Mouse (Mus musculus): ENCODE results near the gene Arid4b. TPM values are rescaled to one million over a fixed set of nuclear protein-coding genes. Genes with fewer than 3 reads are reported as not detected.

Gene Arid4b
- polyA plus RNA-seq, 1 experiment: 49.6 TPM

DNA sequence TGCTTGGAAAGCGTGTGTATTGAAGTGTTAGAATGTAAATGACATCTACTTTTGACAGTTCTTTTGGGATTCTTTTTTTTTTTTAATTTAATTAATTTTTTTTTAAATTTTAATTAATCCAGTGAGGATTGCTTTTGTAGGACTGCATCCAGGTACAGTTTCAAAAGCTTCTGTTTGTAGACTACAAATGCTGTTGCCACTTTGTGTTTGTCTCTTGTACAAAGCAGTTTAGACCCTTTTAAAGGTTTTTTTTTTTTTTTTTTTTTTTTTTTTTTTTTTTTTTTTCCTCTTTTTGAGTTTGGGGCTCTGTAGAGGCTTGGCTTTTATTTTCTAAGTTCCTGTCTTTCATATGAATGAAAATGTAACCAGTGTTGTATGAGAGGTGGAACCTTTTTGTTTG is 2.7 kb downstream of the Arid4b start:
- H3K4me3 ChIP-seq (ENCODE audit: low read depth, low read length): no peak overlapping the region
- H3K9ac ChIP-seq (ENCODE audit: low read depth, poor library complexity, severe bottlenecking): no peak overlapping the region
- H3K27ac ChIP-seq (ENCODE audit: insufficient read depth, low read length): no peak overlapping the region
- no peaks in the 10 kb centered on the region for H3K27me3 ChIP-seq (ENCODE audit: control insufficient read depth, insufficient read depth, low read length, poor library complexity, severe bottlenecking)
- no peaks in the 10 kb centered on the region for H3K9me3 ChIP-seq (replicated peaks; ENCODE audit: control insufficient read depth, insufficient read depth, low read length, poor library complexity, severe bottlenecking)
- TF ChIP-seq CTCF (IDR thresholded peaks at IDR 0.05; ENCODE audit: low read depth, low read length) (no peak), POLR2A (IDR thresholded peaks at IDR 0.05; ENCODE audit: insufficient read depth, low read length) (no peak), EP300 (IDR thresholded peaks at IDR 0.05; ENCODE audit: insufficient read depth, low read depth, low read length) (no peak)
- H3K36me3 ChIP-seq (ENCODE audit: control insufficient read depth, insufficient read depth, low read length, poor library complexity, severe bottlenecking): 0 out of 2 replicates have a peak, but pooled peaks cover 3% of the 10 kb centered on the region
- H3K4me1 ChIP-seq (ENCODE audit: control insufficient read depth, insufficient read depth, low read length): no peaks in the 10 kb centered on the region

DNA sequence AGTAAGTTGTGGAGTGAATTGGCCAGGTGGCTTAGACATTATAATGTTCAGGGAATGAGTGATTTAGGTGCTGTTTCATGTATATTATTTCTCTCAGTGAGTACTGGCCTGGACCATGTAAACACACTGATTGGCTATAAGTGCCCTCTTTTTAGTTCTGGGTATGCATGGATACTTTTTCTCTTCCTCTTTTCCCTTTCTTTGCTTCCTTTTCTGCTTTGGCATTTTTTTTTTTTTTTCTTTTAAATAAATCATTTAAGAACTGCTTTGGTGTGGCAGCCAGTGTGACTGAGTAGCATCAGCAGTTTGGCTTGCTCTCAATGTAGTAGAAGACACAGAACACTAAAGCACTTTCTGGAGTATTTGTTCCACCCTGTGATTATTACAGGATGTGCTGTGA is 5.0 kb downstream of the Arid4b start:
- Histone ChIP-seq H3K36me3 (ENCODE audit: control insufficient read depth, insufficient read depth, low read length, poor library complexity, severe bottlenecking) (0 out of 2 replicates have a peak, but pooled peaks cover 3% of the 10 kb centered on the region), H3K4me3 (ENCODE audit: low read depth, low read length) (no peak overlapping the region), H3K27ac (ENCODE audit: insufficient read depth, low read length) (no peak overlapping the region), H3K27me3 (ENCODE audit: control insufficient read depth, insufficient read depth, low read length, poor library complexity, severe bottlenecking) (no peaks in the 10 kb centered on the region), H3K9me3 (replicated peaks; ENCODE audit: control insufficient read depth, insufficient read depth, low read length, poor library complexity, severe bottlenecking) (no peaks in the 10 kb centered on the region), H3K4me1 (ENCODE audit: control insufficient read depth, insufficient read depth, low read length) (no peaks in the 10 kb centered on the region), H3K9ac (ENCODE audit: low read depth, poor library complexity, severe bottlenecking) (no peak overlapping the region)
- TF ChIP-seq POLR2A (IDR thresholded peaks at IDR 0.05; ENCODE audit: insufficient read depth, low read length) (no peak), CTCF (IDR thresholded peaks at IDR 0.05; ENCODE audit: low read depth, low read length) (no peak), EP300 (IDR thresholded peaks at IDR 0.05; ENCODE audit: insufficient read depth, low read depth, low read length) (no peak)

DNA sequence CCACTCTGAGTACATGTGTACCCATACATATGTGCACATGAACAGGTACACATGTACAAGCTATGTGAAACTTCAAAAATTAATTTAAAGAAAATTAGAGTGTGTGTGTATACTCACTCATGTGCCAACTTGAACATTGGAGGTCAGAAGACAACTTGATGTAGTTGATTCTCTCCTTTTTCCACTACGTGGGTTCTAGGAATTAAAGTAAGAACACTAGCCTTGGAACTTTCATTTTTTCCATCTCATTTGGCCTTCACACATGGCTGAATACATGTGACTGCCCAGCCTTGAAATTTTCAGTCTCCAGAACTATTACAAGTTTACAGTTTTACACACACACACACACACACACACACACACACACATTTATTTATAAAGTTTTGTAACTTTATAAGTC is 6.3 kb downstream of the Arid4b start:
- 0 out of 2 replicates have a peak, but pooled peaks cover 3% of the 10 kb centered on the region for H3K36me3 ChIP-seq (ENCODE audit: control insufficient read depth, insufficient read depth, low read length, poor library complexity, severe bottlenecking)
- no peak overlapping the region for H3K27ac ChIP-seq (ENCODE audit: insufficient read depth, low read length)
- TF ChIP-seq POLR2A (IDR thresholded peaks at IDR 0.05; ENCODE audit: insufficient read depth, low read length) (no peak), CTCF (IDR thresholded peaks at IDR 0.05; ENCODE audit: low read depth, low read length) (no peak), EP300 (IDR thresholded peaks at IDR 0.05; ENCODE audit: insufficient read depth, low read depth, low read length) (no peak)
- no peaks in the 10 kb centered on the region for H3K4me1 ChIP-seq (ENCODE audit: control insufficient read depth, insufficient read depth, low read length)
- no peak overlapping the region for H3K9ac ChIP-seq (ENCODE audit: low read depth, poor library complexity, severe bottlenecking)
- no peak overlapping the region for H3K4me3 ChIP-seq (ENCODE audit: low read depth, low read length)
- no peaks in the 10 kb centered on the region for H3K27me3 ChIP-seq (ENCODE audit: control insufficient read depth, insufficient read depth, low read length, poor library complexity, severe bottlenecking)
- no peaks in the 10 kb centered on the region for H3K9me3 ChIP-seq (replicated peaks; ENCODE audit: control insufficient read depth, insufficient read depth, low read length, poor library complexity, severe bottlenecking)

DNA sequence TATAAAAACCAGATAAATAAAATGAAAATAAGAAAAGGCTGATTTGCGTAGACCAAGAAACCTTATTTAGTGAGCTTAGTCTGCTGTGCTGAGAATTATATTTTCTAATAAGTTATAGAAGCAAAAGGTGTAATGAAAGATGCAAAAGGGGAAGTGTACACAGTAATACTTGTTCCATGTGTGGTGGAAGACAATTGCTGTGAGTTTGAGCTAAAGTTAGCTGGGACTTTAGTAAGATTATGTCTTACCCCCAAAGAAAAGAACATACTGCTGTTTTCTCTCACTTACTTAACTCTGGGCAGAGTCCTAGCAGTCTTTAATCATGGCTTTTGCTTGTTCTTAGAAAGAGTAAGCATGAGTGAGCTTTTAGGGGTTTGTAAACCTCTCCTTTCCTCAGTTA is 11.3 kb downstream of the Arid4b start:
- Histone ChIP-seq H3K36me3 (ENCODE audit: control insufficient read depth, insufficient read depth, low read length, poor library complexity, severe bottlenecking) (no peaks in the 10 kb centered on the region), H3K4me3 (ENCODE audit: low read depth, low read length) (no peak overlapping the region), H3K27ac (ENCODE audit: insufficient read depth, low read length) (no peak overlapping the region), H3K4me1 (ENCODE audit: control insufficient read depth, insufficient read depth, low read length) (no peaks in the 10 kb centered on the region), H3K9ac (ENCODE audit: low read depth, poor library complexity, severe bottlenecking) (no peak overlapping the region), H3K27me3 (ENCODE audit: control insufficient read depth, insufficient read depth, low read length, poor library complexity, severe bottlenecking) (no peaks in the 10 kb centered on the region), H3K9me3 (replicated peaks; ENCODE audit: control insufficient read depth, insufficient read depth, low read length, poor library complexity, severe bottlenecking) (no peaks in the 10 kb centered on the region)
- TF ChIP-seq EP300 (IDR thresholded peaks at IDR 0.05; ENCODE audit: insufficient read depth, low read depth, low read length) (no peak), POLR2A (IDR thresholded peaks at IDR 0.05; ENCODE audit: insufficient read depth, low read length) (no peak), CTCF (IDR thresholded peaks at IDR 0.05; ENCODE audit: low read depth, low read length) (no peak)

DNA sequence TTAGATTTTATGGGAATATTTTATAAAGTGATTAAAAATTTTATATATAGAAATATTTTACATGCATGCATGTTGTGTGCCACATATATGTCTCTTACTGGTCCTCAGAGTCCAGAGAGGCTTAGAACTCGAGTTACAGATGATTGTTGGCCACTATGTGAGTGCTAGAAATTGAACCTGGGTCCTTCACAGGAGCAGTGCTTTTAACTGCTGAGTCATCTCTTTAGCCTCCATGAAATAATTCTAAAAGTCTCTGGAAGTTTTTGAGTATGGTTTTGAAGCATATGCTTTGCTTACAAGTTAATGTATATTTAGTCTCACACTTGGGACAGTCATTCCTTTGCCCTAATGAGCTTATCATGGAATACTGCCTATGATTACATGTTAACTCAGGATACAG is 12.3 kb downstream of the Arid4b start:
- H3K36me3 ChIP-seq (ENCODE audit: control insufficient read depth, insufficient read depth, low read length, poor library complexity, severe bottlenecking): no peaks in the 10 kb centered on the region

DNA sequence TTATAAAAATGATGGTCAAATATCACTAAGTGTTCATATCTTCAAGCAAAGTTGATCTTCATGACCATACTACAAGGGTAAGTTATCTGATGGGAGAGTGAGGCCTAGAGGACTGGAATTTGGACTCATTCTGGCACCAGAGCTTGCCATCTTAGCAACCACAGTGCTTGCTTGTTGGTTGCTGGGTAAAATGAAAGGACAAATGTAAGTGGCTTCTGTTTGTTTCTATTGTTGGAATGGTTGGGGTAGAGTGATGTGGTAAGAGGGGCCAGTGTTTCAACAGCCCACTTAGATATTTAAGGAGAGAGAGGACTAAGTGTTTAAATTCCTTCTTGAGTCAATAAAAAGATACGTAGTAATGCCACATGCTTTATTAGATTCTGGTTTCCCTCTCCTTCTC is 25.6 kb downstream of the Arid4b start:
- no peaks in the 10 kb centered on the region for H3K4me1 ChIP-seq (ENCODE audit: control insufficient read depth, insufficient read depth, low read length)
- no peaks in the 10 kb centered on the region for H3K36me3 ChIP-seq (ENCODE audit: control insufficient read depth, insufficient read depth, low read length, poor library complexity, severe bottlenecking)
- no peaks in the 10 kb centered on the region for H3K27me3 ChIP-seq (ENCODE audit: control insufficient read depth, insufficient read depth, low read length, poor library complexity, severe bottlenecking)
- no peak for TF ChIP-seq CTCF (IDR thresholded peaks at IDR 0.05; ENCODE audit: low read depth, low read length)
- no peak for TF ChIP-seq EP300 (IDR thresholded peaks at IDR 0.05; ENCODE audit: insufficient read depth, low read depth, low read length)
- no peak for TF ChIP-seq POLR2A (IDR thresholded peaks at IDR 0.05; ENCODE audit: insufficient read depth, low read length)
- no peak overlapping the region for H3K27ac ChIP-seq (ENCODE audit: insufficient read depth, low read length)
- H3K9me3 ChIP-seq (replicated peaks; ENCODE audit: control insufficient read depth, insufficient read depth, low read length, poor library complexity, severe bottlenecking): no peaks in the 10 kb centered on the region
- no peak overlapping the region for H3K4me3 ChIP-seq (ENCODE audit: low read depth, low read length)
- H3K9ac ChIP-seq (ENCODE audit: low read depth, poor library complexity, severe bottlenecking): no peak overlapping the region

More for the DNA sequence above, 12.3 kb downstream of the Arid4b start:
- TF ChIP-seq EP300 (IDR thresholded peaks at IDR 0.05; ENCODE audit: insufficient read depth, low read depth, low read length) (no peak), POLR2A (IDR thresholded peaks at IDR 0.05; ENCODE audit: insufficient read depth, low read length) (no peak), CTCF (IDR thresholded peaks at IDR 0.05; ENCODE audit: low read depth, low read length) (no peak)
- no peak overlapping the region for H3K9ac ChIP-seq (ENCODE audit: low read depth, poor library complexity, severe bottlenecking)
- H3K4me1 ChIP-seq (ENCODE audit: control insufficient read depth, insufficient read depth, low read length): no peaks in the 10 kb centered on the region
- H3K27me3 ChIP-seq (ENCODE audit: control insufficient read depth, insufficient read depth, low read length, poor library complexity, severe bottlenecking): no peaks in the 10 kb centered on the region
- H3K4me3 ChIP-seq (ENCODE audit: low read depth, low read length): no peak overlapping the region
- no peaks in the 10 kb centered on the region for H3K9me3 ChIP-seq (replicated peaks; ENCODE audit: control insufficient read depth, insufficient read depth, low read length, poor library complexity, severe bottlenecking)
- no peak overlapping the region for H3K27ac ChIP-seq (ENCODE audit: insufficient read depth, low read length)
